Mouse (Mus musculus) CD4-positive, CD25-positive, alpha-beta regulatory T cell, adult 2 months (primary cell): ENCODE results near the gene Ubr7.

Source experiments
- DNase-seq: peaks from one replicate; pipeline ENCODE4 v3.0.0-alpha.2; 2012; ENCODE audit warnings: low read depth, low spot score

Ubr7 gene

GRCm38 (mm10) chr12:102757689-102758402, at the start of gene Ubr7, which contains the start of the genes Gm28051 and Gon7:
Ubr7 (plus strand) TSS chr12:102757967.
Gm28051 (minus strand) TSS chr12:102757765.
Gon7 (minus strand) TSS chr12:102757803.
- DNase-seq, result peak; percentile 97

- DNase-seq, result no peak
These were observed 49.5 kb upstream of the Ubr7 start for GRCm38 (mm10) chr12:102708220-102708619.

DNA sequence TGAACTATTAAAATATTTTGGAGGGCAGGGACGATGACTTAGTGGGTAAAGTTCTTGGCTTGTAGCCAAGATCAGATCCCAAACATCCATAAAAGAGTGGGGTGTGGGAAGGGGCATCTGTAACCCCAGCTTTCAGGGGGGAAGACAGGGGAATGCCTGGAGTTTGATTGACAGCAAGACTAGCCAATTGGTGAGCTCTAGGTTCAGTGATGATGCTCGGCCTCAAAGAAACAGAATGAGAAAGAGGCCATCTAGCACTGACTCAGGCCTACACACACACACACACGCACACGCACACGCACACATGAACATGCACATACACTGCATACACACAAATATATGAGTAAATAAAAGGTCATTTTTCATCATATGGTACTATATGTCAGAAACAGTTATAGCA, 47.9 kb upstream of the Ubr7 start:
- no peak for DNase-seq

DNA sequence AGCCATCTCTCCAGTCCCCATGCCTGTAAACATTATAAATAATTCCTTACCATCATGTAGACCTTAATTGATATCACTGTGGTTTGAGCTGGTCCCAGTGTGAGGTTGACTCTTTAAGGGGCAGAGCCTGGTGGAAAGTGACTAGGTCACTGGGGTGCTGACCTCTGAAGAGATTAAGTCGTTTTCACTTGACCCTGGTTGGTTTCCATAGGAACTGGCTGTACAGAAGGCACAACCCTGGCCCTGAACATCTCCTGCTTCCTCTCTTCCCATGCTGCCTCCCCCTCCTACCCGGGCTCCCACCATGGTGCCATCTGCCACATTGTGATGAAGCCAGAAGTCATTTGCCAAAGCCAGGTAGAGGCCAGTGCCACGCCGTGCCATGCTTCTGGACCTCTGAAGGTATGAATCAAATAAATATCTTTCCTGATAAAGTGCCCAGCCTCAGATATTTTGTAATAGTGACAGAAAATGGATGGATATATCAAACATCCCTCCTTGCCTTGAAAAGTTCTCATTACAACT, 46.9 kb upstream of the Ubr7 start:
- DNase-seq, result no peak

DNA sequence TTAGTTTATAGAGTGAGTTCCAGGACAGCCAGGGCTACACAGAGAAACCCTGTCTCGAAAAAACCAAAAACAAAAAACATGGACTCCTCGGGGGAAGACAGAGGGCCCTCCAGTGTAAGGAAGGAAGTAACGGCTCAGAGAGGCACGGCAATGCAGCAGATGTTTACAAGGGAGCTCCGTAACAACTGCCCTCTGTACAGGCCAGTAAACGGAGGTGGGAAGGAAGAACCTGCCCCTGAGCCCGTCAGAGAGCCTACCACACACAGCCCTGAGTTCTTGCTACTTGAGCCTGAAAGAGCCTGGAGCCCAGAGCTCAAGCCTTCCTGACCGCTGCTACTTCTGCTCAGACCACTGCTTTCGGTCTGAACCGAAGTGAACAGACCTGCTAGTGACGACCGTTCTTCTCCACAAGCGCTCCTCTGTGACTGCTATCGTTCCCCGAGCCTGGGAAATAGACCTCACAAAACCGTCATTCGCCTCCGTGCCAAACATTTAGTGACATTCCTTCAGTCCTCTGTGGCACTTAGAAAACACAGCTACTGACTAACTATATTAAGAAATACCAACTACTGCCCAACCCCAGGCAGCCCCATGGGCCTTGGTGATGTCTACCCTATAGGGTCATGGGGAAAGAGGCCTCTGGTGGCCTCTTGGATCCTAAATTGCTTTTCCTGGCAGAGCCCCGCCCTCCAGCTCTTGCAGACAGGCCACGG, 44.5 kb upstream of the Ubr7 start:
- no peak for DNase-seq

DNA sequence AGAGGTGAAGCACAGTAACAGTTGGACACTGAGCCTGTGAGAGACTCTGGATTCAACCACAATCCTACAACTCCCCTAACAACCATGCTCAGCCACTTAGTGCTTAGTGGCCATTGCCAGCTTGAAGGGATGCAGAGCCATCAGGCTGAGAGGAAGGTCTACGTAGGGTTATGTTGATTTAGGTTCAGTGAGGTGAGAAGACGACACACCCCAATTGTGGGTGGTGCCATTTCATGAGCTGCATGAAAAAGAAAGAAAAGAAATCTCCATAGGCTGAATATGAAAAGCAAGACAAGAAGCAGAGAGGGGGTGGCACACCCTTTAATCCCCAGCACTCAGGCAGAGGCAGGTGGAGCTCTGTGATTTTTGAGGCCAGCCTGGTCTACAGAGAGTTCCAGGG, 43.7 kb upstream of the Ubr7 start:
- DNase-seq, result no peak

- no peak for DNase-seq
These were observed 42.9 kb upstream of the Ubr7 start for GRCm38 (mm10) chr12:102714654-102715395.

DNA sequence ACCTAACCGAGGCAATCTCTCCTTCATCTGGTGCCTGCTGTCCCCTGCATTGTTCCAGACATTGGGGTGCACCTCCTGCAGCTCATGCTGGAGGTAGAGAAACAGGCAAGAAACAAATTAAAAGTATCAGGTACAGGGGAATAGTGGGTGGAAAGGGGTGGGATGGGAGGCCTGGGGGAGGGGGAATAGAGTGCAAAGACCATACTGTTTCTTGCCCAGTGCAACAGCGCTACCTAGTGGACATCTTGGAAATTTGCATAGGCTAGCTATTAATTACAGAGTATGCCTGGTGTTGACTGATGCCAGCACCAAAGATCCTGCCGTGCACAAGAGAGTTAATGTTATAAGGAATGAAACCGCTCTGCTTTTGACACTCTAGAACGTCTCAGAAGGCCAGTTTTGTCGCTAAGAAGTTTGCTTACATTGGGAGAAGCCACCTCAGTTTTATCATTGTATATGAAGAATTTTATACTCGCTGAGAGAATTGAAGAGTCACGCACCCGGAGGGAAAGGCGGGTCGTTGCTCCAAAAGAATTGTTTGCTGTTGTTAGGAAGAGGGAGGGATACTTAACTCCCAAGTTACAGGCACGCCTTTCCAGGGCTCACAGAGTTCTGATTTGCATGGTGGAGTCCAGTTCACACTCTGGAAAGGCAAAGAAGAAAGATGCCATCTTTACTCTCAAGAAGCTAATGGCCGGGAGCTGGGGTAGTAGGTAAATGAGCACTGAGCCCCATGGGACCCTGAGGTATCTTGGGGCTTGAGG, 38.0 kb upstream of the Ubr7 start:
- DNase-seq, result peak; percentile 84

DNA sequence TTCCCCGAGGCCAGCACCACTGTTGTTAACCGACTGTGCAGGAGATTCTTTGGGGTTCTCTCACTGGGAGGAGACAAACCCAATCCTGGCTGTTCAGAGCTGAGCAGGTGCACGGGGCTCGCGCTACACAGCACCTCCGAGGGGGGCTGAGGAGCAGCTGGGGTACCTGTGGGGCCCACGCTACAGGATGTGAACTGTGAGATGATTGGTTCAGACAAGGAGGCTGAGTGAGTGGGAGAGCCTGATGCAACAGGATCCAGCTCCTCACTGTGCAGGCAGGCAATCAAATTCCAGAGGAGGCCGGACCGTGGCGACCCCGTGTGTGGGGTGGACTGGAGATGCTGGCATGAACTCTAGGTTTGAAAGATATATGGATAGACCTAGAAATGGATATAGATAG, 35.3 kb upstream of the Ubr7 start:
- no peak for DNase-seq

DNA sequence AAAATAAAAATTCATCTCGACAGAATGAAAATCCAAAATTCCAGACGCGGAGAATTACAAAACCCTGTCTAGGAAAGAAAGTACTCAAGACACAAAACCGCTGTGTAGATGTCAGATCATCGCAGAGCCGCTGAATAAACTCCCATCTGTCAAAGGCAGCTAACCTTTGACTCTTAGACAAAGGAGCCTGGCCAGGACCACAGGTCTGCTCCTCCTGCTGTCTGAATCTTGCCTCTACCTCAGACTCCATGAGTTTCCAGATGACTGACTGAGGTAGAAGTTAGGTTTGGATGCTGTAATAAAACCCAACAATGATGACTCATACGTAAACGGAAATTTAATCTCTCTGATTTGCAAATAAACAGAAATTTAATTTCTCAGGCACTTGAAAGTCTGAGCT, 34.8 kb upstream of the Ubr7 start:
- DNase-seq, result no peak

- no peak for DNase-seq
These were observed 33.9 kb upstream of the Ubr7 start for GRCm38 (mm10) chr12:102723861-102724260.

DNA sequence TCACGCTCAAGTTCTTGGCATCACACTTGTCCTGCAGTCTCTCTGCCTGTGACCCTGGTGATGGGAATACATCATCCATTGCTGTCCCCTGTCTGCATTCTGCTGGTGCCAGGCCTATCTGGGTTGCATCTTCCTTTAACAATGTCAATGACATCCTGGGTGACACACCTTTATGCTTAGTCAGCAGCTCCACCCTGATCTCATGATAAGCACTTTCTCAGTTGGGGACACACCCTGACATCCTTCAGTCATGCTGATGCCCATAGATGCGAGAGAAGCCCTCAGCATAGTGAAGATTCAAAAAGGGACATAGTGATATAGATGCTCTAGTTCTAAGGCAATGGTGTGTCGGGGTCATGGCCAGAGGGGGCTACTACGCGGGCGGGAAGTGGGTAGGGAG, 32.6 kb upstream of the Ubr7 start:
- DNase-seq, result peak; percentile 43

DNA sequence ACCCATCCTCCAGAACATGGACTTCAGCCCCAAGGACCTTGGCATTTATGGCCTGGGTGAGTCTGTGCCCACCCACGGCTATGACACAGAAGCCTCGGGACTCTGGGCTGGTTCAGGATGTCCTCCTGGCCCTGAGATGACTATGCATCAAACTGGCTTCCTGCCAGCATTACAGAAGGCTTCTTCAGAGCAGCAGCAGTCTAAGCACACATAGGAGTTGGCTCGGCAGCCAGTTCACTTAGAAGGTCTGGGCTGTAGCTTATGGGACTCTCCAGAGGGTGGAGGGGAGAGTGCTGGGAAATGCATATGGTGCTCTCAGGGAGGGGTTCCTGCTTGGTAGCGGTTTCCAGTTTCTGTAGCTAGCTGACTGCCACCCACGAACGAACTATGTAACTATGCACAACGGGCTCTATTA, 32.0 kb upstream of the Ubr7 start:
- DNase-seq, result peak; percentile 60

DNA sequence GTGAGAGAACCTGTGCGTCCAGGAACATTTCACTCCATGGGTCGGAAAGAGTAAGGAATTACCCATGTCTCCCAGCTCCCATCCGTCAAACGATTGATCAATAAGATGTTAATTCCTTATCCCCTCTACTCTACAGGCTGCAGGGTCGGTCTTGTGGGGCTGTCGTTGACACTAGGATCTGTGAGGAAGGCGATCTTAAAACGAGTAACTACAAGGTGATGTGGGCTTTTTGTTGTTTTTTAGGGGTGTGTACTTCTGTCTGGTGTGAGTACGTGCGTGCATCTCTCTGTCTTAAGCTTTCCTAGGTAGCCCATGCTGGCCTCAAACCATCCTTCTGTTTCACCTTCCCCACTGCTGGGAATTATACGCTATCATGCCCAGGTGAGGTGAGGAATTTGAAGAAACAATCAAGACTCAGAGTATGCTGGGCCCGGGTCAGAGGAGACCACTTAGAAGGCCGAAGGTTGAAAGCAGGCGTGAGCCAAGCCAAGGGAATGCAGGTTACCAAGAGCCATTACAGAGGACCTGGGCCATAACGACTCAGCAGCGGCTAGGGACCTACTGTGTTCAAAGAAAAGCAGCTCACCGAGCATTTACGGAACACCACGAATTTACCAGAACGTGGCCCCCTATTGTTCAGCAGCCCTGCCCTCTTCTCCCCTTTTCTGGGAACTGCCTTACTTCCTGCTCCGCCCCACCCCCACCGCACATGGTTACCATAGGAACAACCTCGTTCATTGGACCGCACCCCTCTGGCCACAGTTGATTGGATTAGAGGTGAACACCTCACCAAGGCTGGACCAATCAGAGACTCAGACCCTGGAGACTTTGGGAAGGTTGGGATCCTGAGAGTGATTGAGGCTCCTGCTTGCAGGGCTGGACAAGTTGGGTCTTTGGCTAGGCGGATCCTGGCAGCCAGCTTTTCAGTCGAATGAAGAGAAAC, 27.6 kb upstream of the Ubr7 start:
- DNase-seq, result peak; percentile 67

- no peak for DNase-seq
These were observed 26.8 kb upstream of the Ubr7 start for GRCm38 (mm10) chr12:102730798-102731619.

DNA sequence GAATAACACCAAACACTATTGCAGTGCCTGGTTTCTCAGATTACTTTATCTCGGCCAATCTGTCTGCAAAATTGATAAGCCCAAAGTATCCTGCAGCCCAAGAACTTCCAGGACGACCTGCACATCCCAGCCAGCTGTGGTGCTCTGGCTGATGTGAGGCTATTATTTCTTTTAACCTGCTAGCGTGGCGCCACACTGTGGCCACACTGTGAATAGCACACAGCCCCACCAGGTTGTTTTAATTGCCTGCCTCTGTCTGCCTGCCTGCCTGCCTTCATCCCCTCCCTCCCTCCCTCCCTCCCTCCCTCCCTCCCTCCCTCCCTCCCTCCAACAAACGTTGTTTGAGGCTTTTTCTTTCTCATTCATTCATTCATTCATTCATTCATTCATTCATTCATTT, 24.4 kb upstream of the Ubr7 start:
- DNase-seq, result peak; percentile 85

- no peak for DNase-seq
These were observed 18.7 kb upstream of the Ubr7 start for GRCm38 (mm10) chr12:102739096-102739495.

GRCm38 (mm10) chr12:102740285-102740684, 17.5 kb upstream of the Ubr7 start:
- DNase-seq, result peak; percentile 72

GRCm38 (mm10) chr12:102742056-102742455, 15.7 kb upstream of the Ubr7 start:
- DNase-seq, result no peak
